Mouse (Mus musculus) c-Kit-negative CD71-positive TER-119-positive erythroid progenitor cells, embryonic 14.5 days (primary cell): ENCODE measurements around the gene Tada2a.

Source experiments
- DNase-seq: peaks from one replicate; pipeline ENCODE4 v3.0.0-alpha.2; 2013; ENCODE audit warnings: low read depth, low spot score

Tada2a gene

GRCm38 (mm10) chr11:84113623-84114022, 15.8 kb downstream of the Tada2a start:
- DNase-seq: no peak

GRCm38 (mm10) chr11:84107137-84107536, 22.3 kb downstream of the Tada2a start:
- no peak for DNase-seq

GRCm38 (mm10) chr11:84104036-84104435, 25.4 kb downstream of the Tada2a start:
- DNase-seq: no peak

GRCm38 (mm10) chr11:84101182-84101581, 28.2 kb downstream of the Tada2a start:
- DNase-seq: no peak

DNA sequence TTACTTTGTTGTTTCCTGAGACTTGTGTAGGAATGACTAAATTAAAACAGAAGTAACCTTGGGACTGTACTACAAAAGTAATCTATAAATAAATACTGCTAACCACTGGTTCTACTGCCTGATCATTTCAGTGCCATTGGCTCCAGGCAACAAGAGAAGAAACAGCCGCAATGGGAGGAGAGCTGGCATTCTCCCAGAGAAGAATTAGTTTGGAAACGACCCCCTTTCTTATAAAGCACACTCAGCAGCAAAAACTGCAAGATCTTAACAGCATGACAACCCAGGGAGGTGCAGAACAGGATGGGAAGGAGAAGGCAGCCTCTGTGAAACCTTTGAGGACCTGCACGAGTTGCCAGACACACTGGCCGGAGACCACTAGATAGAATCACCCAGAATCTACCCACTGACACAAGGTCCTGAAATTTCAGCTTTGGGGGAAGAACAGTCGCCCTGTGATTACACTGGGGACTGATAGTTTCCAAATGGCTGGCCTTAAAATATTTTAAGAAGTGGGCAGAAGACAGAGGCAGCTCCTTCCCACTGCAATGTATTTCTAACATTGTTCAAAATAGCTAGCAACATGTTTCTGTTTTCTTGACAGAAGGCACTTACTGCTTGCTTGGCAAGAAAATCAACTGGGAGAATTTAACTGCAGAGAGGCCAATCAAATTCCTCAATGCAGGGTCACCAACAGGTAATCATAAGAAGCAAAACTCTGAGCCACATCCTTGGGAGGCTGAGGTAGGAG, 32.0 kb downstream of the Tada2a start:
- DNase-seq: no peak

DNA sequence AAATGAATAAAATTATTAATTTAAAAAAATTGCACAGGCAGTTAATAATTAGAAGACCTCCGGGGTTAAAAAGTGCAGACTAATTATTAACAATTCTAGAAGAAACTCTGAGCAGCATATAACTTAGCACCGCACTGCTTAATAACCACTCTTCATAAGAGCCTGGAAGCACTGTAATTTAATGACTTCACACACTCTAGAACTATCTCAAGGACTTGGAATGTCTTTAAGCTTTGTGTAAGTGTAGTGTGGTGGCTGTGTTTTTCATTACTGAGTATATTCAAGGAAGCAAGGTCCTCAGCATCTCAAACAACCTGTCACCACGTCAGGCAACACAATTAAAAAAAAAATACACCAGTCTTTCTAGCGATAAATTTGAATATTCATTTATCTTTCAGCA, 34.3 kb downstream of the Tada2a start:
- DNase-seq: no peak

- no peak for DNase-seq
Measured at GRCm38 (mm10) chr11:84090572-84090971, 38.8 kb downstream of the Tada2a start.

GRCm38 (mm10) chr11:84081901-84082300, 47.5 kb downstream of the Tada2a start:
- DNase-seq: no peak

GRCm38 (mm10) chr11:84080327-84080726, 49.1 kb downstream of the Tada2a start:
- no peak for DNase-seq

DNA sequence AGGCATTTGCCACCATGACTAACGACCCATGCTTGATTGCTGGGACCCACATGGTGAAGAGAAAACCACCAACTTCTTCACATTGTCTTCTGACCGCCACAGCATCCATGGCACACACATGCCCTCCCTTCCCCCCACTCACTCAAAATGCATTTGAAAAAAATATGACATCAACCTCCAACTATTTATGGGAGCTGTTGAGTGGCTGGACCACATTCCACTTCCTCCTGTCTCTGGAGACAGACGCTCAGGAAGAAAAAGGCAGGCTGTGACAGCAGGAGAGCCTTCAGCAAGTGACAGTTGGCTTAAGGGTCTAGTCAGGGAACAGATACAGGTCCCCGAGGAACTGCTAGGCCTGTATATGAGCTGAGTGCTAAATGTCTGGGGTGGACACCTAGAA, 49.5 kb downstream of the Tada2a start:
- no peak for DNase-seq

- no peak for DNase-seq
Measured at GRCm38 (mm10) chr11:84079361-84079760, 50.0 kb downstream of the Tada2a start.

GRCm38 (mm10) chr11:84078601-84079000, 50.8 kb downstream of the Tada2a start:
- DNase-seq: no peak

GRCm38 (mm10) chr11:84077008-84077407, 52.4 kb downstream of the Tada2a start:
- no peak for DNase-seq

GRCm38 (mm10) chr11:84073816-84074764, 55.3 kb downstream of the Tada2a start:
- DNase-seq: no peak

GRCm38 (mm10) chr11:84072904-84073651, 56.3 kb downstream of the Tada2a start:
- DNase-seq: no peak

DNA sequence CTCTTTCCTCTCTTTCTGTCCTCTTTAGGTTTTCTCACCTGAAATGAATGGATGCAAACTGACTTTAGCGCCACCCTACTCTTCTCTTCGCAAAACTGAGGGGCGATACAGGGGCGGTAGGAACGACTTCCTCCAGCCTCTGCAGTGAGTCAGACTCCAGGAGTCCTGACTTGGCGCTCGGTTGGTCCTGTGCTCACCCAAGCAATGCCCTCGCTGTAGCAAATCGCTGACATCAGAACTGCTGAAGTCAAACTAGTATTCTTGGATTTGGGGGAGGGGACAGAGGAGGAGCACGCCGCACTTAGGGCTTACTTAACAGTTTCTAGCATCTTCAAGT, 60.4 kb downstream of the Tada2a start, which contains the start of gene Dusp14:
Dusp14 (minus strand) TSS at position 228 of the 337 bp plus-strand sequence.
- DNase-seq: no peak

DNA sequence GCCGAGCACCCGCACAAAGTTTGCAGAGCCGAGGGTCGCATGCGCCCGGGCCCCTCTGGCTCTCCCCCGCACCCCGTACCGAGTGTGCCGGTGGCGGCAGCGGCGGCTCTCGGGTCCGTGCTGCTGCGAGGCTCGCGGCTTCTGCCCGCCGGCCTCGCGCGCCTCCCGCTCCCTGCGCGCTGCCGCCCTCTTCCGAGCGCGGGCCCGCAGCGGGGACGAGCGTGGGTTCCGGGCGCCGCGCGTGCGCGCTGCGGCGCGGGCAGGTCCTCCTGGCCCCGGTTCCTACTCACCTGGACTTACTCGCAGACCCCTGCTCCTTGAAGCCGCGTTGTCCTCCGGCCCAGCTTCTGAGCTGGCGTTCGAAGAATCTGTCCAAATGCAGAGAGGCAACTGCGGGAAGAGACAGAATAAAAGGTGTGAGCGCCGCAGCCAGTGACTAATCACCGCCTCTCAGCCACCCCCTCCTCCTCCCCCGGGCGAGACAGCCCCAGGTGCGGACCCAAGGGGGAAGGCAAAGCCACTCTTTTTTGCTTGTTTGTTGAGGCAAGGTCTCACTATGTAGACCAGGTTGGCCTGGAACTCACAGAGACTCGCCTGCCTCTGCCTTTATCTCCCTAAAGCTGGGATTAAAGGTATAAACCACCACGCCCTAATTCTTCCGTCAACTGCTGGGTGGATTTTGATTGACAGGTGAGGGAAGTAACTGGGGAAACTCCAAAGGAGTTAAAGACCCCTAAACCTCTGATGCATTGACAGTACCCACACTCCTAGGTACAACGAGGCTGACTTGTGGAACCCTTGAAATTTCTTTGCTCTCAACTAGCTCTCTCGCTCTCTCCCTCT, 61.0 kb downstream of the Tada2a start:
- DNase-seq: no peak

DNA sequence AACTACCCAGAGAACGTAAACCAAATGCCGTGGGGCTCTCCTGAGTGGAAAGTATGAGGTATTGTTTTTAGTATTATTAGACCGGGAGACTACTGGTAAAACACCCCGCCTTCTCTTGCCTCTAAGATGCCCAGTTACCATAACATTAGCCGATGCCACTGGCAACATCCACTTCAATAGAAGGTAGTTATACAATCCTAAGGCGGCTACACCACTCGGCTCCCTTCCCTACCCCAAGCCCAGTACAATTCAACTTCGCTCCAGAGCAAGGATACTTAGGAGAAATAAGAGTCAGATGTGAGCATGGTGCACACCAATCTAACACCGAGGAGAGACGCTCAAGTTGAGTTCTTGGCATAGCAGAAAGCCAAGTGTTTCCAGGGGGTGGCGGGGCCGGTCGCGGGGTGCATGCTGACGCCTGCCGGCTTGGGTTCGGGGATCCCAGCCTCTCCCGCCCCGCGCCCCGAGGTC, 61.6 kb downstream of the Tada2a start:
- DNase-seq: no peak

GRCm38 (mm10) chr11:84066927-84067645, 62.3 kb downstream of the Tada2a start:
- DNase-seq: no peak

- DNase-seq: no peak
Measured at GRCm38 (mm10) chr11:84066071-84066481, 63.3 kb downstream of the Tada2a start.
